Mouse (Mus musculus): ENCODE results near the gene Fam53a.

The Fam53a gene

DNA sequence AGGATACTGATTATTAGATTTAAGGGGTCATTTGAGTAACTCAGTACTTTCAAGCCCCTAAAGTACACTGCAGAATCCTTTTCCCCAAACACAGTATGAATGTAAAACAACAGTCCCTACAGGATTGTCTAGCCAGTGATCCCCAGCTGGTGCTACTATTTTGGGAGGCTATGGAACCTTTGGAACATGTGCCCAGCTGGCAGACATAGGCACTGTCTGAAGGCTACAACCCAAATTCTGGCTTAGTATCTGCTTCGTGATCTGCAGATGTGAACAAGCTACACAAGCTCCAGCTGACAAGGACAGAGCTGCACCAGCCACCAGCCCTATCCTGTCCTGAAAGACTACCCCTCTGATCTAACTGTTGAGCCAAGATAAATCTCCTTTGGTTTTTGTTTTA is 3.1 kb upstream of the Fam53a start:
- DNase-seq (ENCODE audit: extremely low read depth, low read depth, low spot score): no peak

DNA sequence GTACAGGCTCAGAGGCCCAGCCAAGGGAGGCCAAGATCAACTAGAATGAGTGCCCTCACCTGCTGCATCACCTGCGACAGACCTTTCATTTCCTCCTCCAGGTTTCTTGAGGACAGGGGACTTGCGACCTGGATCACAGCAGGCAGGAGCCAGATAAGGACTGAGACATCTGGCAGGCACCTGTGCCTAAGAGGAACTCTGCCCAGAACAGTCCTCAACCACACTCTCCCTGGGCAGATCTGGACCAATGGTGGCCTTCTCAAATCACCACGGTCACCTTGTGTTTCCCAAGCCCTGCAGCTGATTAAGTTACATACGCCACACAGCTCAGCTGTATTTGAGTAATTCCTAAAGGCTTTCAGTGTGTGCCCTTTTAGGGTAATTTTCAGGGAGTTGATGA is 1.2 kb upstream of the Fam53a start:
- DNase-seq (ENCODE audit: extremely low read depth, low read depth, low spot score): peak; percentile 36

DNA sequence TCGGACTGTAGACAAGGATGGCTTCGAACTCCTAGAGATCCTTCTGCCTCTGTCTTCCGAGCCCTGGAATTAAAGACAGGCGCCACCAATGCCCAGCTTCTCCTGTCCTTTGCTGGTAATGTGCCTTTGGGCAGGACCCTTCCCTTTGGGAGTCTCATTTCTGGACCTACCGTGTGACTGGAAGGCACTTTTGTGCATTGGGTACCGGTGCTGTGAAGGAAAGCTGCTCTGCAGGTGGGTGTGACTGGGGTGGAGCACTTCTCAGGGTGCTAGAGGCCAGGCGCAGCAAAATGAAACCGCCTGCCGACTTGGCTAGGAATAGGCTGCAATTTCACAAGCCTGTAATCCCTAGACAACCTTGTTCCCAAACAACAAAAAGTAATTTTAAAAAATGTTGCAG is 626 bp upstream of the Fam53a start:
- DNase-seq (ENCODE audit: extremely low read depth, low read depth, low spot score): peak; percentile 50

DNA sequence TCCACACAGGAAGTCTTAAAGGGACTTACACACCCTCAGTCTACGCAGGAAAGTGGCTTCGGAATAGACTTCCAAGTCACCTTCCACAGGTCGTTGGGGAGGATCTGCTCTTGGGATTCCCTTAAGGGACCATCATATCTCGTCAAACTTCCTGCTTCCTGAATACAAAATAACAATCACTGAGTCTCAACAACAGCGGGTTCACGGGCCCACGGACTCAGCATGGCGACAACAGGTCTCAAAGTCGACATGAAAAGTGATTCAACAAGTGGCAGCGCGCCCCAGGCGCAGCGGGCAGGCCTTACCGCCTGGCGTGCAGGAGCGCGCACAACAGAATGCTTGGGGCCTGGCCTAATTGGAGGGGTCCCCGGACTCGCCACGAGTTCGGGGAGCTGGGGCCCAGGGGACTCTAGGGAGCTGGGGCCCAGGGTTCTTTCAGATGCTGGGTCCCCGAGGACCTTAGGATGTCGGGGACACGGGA is 575 bp downstream of the Fam53a start:
- DNase-seq (ENCODE audit: extremely low read depth, low read depth, low spot score): no peak

DNA sequence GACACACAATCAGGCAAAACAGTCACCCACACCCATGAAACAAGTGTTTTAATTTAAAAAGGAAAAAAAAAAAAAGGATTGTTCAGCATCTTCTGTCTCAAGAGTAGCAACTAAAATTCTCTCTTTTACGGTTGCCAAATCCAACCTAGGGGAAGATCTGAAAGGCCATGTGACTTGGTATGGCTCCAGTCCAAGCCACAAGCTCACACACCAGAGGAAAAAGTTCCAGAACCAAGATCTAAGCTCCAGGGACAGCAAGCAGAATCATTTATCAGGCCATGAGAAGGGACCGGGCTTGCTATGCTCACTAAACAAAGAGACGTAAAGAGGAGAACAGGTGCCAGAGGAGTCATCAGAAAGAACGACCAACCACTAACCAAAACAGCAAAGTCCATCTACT is 1.5 kb downstream of the Fam53a start:
- no peak for DNase-seq (ENCODE audit: extremely low read depth, low read depth, low spot score)

DNA sequence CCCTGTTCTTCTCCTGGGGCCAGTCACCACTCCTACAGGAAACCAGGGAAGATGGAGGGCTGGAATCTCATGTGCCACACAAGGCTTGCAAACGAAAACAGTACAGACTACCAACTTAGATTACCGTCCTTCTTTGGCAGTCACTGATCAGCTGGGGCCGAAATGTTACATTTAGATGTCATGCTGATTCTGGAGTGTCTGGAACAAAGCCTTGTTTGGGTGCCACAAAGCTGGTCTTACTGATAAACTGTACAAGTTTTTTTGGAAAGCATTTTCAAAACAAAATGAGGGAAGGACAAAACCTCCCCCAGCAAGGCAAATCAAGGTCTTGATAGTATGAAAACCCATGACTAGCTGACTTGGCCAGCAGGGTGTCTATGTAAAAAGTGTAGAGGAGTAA is 5.7 kb downstream of the Fam53a start:
- DNase-seq (ENCODE audit: extremely low read depth, low read depth, low spot score): no peak

DNA sequence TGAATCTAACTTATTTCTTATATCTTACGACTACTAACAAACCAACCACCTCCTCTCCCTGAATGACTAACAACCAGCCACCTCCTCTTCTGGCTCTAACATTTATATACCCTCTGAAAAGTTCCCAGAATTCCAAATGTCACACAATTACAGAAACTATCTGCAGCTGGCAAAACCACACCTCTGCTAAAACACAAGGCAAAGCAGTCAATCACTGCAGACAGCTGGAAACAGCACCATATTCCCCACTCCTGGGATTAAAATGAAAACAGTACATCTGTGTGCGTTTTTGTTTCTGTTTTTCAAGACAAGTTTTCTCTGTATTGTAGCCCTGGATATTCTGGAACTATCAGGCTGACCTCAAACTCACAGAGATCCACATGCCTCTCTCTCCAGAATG is 6.8 kb downstream of the Fam53a start:
- DNase-seq (ENCODE audit: extremely low read depth, low read depth, low spot score): no peak

DNA sequence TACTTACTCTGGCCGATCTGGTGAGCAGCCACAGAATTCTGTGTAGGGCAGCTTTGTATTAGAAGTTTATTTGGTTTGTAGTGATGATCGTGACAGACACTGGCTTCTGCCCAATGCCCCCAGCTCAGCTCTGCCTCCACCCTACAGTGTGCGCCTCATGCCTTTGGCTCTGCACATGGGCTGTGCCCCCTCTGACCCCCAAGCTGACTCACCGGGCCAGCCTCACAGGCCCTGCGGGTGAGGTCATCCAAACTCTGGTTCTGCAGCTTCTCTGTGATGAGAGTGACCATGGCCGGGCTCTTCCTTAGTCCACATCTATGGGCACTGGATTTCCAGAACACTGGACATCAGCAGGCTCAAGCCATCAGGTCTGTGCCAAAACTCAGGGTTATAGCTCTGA is 15.0 kb downstream of the Fam53a start:
- DNase-seq (ENCODE audit: extremely low read depth, low read depth, low spot score): no peak

DNA sequence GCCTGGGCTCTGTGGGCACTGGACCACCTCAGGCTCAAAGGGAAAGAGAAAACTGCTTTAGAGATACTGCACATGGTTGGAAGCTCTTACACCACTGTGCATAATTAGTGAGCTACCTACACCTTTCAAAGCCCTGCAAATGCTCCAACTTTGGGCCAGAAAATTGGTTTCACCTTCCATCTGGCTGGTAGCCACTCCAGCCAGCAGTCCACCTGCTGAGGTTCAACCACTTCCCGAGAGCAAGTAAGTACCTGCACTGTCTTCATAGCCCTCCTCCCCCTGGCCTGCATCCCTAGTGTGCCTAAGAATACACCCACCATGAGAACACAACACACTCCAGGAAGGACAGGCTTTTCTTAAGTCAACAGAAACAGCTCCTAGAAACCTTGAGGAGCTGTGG is 17.6 kb downstream of the Fam53a start:
- no peak for DNase-seq (ENCODE audit: extremely low read depth, low read depth, low spot score)

DNA sequence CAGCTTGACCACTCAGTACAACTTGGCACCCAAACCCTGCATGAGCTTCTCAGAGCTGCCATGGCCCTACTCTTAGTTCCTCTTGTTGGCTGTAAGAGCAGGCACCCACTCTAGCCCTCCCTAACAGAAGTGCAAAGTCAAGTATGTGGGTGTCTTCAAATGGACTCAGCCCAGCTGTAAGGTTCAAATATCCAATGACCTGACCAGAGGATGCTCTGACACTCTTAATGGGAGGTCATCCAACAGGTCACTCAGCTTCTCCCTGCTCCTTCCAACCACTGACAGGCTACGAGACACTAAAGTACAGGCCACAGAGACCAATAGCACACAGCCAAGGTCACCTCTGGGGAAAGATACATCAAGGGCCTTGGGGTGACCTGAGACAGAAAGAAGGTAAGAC is 20.2 kb downstream of the Fam53a start:
- DNase-seq (ENCODE audit: extremely low read depth, low read depth, low spot score): no peak

DNA sequence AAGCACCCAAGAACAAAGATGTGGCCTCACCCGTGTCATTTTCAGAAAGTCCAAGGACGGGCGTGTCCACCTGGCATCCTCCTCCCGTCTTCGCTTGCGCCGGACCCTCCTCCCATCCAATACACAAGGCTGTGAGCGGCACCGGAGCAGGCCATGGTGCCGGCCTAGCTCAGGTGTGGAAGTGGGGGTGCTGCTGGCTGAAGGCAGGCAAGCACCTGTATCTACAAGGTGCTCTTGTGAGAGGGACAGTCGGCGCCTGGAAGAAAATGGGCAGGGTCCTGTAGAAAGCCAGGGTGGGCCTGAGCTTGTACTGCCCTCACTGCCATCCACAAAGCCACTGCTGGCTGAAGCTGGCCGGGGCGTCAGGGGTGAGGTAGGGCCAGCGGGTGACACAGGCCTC is 22.0 kb downstream of the Fam53a start:
- no peak for DNase-seq (ENCODE audit: extremely low read depth, low read depth, low spot score)

DNA sequence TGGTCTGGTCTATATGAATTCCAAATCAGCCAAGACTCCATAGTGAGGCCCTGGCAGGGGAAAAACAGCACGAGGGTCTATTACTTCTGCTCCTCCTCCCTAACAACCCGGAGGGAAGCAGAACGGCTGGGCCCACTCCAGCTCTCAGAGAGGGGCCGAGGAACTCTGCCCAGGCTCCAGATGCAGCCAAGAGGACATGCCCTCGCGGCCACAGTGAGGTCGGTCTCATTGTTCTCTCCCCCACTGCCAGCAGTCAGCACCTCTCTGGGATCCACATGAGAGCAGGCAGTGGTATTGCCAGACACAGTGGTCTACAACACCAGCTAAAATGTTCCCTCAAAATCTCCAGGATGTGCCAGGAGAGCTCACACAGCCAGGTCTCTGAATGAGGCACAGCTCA is 22.8 kb downstream of the Fam53a start:
- no peak for DNase-seq (ENCODE audit: extremely low read depth, low read depth, low spot score)

DNA sequence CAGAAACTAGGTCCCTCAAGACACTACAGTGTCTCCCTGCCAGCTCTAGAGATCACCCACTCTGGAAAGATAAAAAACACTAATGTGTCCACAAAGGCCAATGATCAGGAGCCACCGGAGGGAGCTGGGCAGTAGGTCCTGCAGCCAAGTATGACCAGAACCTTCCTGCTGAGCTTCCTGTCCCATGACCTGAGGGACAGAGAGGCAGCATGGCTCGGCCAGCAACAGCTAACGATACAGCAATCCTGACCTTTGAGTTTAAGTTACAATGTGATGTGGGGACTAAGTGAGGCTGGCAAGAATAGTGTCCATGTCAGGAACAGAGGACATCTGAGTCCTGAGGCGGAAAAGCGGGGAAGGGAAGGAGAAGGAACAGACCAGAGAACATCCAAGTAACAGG is 24.1 kb downstream of the Fam53a start:
- no peak for DNase-seq (ENCODE audit: extremely low read depth, low read depth, low spot score)

DNA sequence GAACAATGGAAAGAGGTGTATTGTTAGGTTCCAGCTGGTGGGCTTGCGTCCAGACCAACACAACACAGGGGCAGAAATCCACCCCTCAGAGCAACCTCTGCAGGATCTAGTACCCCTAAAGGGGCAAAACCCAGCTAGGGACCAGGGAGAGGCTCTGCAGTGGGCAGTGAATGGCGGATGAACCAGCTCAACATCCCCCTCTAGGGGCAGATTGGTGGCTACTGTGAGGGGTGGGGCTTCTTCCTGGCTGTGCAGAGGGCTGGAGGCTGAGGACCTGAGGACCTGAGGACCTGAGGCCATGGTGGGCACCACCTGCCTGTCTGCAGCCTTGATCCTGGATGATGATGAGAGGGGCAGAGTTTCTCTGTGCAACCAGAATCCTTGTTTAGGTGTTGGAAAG is 35.8 kb downstream of the Fam53a start:
- DNase-seq (ENCODE audit: extremely low read depth, low read depth, low spot score): no peak

DNA sequence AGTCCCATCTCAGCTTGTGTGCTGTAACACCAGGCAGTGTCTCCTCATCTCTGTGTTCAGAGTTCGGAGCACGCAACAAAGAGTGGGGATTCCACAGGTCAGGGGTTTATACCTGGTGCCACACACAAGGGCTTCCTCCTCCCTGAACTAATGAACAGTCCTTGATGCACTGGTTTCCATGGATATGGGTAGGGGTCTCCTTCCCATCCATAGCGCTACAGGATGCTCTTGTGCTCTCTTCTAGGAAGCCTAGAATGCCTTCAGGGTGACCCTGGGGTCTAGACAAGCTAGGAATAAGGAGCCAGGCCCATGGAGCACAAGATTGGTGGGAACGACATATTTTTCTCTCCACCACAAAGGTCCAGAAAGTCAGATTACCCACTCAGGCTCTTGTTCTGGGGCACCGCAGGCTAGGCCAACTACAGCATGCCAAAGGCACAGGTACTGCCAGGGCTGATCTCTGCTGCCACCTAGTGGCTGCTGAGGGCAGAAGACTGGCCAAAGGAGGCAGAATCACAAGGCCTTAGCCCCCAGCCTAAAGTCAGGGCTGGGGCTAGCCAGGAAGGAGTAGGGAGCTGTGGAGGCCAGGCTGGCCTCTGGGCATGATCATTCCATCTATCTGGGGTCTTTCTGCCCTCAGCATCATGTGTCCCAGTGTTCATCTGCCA is 40.1 kb downstream of the Fam53a start:
- DNase-seq (ENCODE audit: extremely low read depth, low read depth, low spot score): no peak

DNA sequence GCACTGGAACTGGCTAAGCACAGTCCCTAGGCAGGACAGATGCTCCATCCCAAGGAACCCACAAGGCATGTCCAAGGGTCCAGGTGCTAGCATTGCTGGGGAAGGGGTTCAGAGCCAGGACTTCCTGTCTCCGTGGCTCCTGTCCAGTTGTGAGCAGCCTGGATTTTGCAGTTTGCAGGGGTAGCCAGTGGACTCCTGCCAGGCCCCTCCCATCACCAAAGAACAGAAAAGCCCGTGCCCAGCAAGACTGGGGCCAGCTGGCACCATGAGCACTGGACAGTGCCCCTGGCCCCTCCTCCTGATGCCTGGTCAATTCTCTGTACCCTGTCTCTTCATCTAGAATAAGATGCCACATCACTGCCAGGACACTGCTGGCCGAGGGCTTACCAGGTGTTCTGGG is 41.4 kb downstream of the Fam53a start:
- no peak for DNase-seq (ENCODE audit: extremely low read depth, low read depth, low spot score)

DNA sequence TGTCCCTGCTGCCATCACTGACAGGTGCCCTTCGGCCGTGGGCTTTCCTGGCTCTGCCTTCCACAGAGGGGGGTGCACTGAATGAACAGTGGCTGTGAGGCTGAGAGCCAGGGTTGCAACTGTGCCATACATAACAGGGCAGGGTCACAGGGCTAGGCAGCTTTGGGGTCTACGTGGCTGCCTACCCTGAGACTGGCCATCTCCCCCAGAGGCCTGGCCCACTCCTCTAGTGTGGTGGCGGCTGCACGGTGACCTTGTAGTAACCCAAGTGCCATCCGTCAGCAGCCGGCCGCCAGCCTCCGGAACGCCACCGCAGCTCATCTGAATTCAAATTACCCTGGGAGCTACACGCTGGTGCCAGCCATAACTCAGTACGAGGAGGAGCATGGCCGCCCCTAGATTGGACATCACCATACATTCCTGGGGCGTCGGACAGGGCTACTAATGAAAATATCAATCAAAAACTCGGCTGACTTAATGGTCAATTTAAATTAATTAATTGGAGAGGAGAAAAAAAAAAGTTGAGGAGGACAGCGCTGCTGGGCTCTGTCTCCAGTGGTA is 41.9 kb downstream of the Fam53a start:
- no peak for DNase-seq (ENCODE audit: extremely low read depth, low read depth, low spot score)

DNA sequence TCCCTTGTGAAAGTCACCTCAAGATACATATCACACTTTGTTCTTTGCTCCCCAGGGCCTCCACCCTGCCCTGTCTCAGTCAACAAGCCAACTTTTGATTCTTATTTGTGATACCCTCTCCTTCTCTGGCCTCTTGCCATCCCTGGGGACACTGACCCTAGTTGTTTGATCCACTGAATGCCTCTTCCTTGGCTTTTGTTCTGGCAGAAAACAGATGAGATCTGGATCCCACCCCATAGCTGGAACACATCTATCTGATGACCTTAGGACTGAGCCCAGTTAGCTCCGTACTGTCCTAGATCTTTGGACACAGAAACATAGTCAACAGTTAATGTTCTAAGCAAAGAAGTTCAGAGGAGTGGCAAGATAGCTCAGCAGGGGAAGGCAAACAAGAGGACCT is 49.1 kb downstream of the Fam53a start:
- DNase-seq (ENCODE audit: extremely low read depth, low read depth, low spot score): no peak

DNA sequence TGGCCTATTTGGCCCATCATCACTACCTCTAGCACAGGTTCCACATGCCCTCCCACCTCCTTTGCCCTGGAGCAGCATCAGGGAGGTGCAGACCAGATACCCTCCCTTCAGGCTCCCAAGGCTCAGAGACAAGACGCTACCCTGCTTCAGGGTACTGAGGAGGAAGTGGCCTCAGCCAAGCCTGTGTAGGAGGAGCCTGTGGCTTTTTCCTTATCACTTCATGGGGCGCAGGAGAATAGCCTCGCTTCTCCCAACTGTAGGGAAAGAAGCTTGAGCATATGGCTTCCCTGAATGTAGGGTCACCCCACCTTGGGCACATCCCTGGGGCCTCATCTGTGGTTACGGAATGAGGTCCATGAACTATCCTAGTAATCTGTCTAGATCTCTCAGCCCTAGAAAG is 55.2 kb downstream of the Fam53a start:
- no peak for DNase-seq (ENCODE audit: extremely low read depth, low read depth, low spot score)

DNA sequence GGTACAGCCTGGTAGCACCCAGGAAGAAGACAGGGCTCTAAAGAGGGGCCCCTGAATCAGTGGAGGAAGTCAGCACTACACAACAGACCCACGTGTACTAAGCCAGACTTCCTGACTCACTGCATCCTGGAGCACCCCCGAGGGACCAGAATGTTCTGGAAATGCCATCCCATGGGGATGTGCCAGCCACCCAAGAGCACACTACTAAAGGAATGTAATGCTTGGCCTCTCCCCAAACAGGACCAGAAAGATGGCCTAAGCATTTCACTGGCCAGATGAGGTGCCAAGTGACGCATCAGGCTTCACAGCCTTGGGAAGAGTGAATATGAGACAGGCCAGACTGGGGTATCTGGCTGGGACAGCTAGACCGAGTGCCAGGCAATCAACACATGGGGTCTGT is 63.5 kb downstream of the Fam53a start:
- no peak for DNase-seq (ENCODE audit: extremely low read depth, low read depth, low spot score)

DNA sequence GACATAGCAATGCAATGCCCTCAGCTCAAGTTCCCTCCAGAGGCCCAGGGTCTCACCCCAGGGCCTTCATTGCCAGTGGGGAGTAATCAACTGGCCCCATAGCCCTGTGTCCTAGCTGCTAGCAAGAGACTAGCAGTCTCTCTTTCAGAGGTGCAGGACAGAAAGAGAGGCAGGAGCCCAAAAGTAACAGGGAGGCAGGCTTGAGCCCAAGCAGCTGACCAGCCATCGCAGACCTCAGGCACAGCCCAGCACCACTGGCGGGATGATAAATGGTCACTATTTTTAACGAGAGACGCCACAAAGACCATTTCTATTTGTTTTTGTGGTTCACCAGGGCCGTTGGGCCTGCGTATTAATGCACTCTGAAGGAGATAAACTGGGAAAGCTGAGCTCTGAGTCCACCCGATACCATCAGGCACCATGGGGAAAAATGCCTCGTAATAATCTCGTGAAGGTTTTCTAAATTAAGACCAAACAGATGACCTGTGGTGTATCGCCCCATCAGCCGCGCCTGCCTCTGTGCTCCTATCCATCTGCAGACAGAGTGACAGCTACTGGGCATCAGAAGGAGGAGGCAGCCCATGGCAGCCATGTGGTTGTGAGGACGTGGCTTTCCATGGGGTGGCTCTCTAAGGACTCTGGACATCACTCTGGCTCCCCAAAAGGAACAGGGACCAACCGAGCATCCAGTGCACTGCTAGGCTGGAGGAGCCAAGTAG is 73.0 kb downstream of the Fam53a start:
- no peak for DNase-seq (ENCODE audit: extremely low read depth, low read depth, low spot score)
